17 mouse cellular contexts compared by ENCODE assay signal in genomic region chr1:168582434-168582833, GRCm38 (mm10).
"Had no signal": no experiment of that assay in that cellular context is flagged by ENCODE, and none has a peak within 500 bp of the region (broad histone marks: within the 10 kb centered on the region; RNA-seq: fewer than 3 reads in every experiment).

No protein-coding gene starts in this region.

- H3K36me3 ChIP-seq: midbrain, embryonic 13.5 days; midbrain, embryonic 15.5 days; neural tube, embryonic 12.5 days had no signal

- H3K4me1 ChIP-seq: megakaryocyte, embryonic 14.5 days; midbrain, embryonic 13.5 days; midbrain, embryonic 15.5 days; neural tube, embryonic 12.5 days had no signal

- H3K27ac ChIP-seq: midbrain, embryonic 13.5 days; midbrain, embryonic 15.5 days; neural tube, embryonic 12.5 days had no signal

- H3K9me3 ChIP-seq: megakaryocyte, embryonic 14.5 days; midbrain, embryonic 13.5 days; midbrain, embryonic 15.5 days; neural tube, embryonic 12.5 days had no signal

- H3K9ac ChIP-seq: lung, embryonic 14.5 days; midbrain, embryonic 13.5 days; midbrain, embryonic 15.5 days; neural tube, embryonic 12.5 days had no signal

- H3K27me3 ChIP-seq: megakaryocyte, embryonic 14.5 days; midbrain, embryonic 13.5 days; midbrain, embryonic 15.5 days; neural tube, embryonic 12.5 days had no signal

- H3K4me2 ChIP-seq: lung, embryonic 14.5 days; midbrain, embryonic 11.5 days; midbrain, embryonic 13.5 days; midbrain, embryonic 15.5 days; neural tube, embryonic 12.5 days had no signal

- DNase-seq: lung, adult 18-20 months; lung, embryonic 14.5 days; lung, postnatal 10 days; lung, postnatal 4 days; retina, postnatal 1 day; right cerebral cortex, adult 18-20 months; right cerebral cortex, postnatal 25 days; right cerebral cortex, postnatal 4 days; spleen, adult 18-20 months; thymus, adult 18-20 months; thymus, postnatal 14 days; thymus, postnatal 36 days had no signal

- H3K4me3 ChIP-seq: megakaryocyte, embryonic 14.5 days; midbrain, embryonic 13.5 days; midbrain, embryonic 15.5 days; neural tube, embryonic 12.5 days had no signal

- ATAC-seq: midbrain, embryonic 13.5 days; midbrain, embryonic 15.5 days had no signal
